Mouse (Mus musculus): Measurements from ENCODE around the gene Polr3c.

DNA sequence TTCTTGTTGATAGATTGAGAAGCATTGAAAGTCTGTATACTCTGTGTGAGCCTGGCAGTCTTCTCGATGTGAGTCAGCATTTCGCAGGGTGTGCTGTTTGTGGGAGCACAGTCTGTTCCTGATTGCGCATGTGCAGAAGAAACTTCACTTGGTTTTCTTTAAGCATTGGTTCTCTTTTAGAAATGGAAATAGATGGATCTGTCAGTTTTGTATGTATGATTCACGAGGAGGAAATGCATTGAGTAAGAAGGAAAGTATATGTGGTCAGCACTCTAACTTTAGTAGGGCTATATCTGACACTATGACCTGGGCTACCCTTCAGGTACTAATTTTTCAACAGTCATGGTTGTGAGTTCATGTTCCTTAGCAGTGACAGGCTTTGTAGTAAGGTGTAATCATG, 32.3 kb upstream of the Polr3c start:
- TF ChIP-seq POLR2A (IDR thresholded peaks at IDR 0.05; ENCODE audit: borderline replicate concordance, low read depth, low read length) = no peak
- no peak for TF ChIP-seq CTCF (IDR thresholded peaks at IDR 0.05; ENCODE audit: low read depth, low read length)
